Mouse (Mus musculus): ENCODE data around the gene Repin1.

- TF ChIP-seq POLR2A (IDR thresholded peaks at IDR 0.05; ENCODE audit: borderline replicate concordance, low read depth, low read length) (no peak), CTCF (IDR thresholded peaks at IDR 0.05; ENCODE audit: low read depth, low read length) (no peak)
Measured at GRCm38 (mm10) chr6:48572014-48572413, 21.7 kb upstream of the Repin1 start.

Data from bone marrow macrophage, adult 2 months (primary cell).